Mouse (Mus musculus): ENCODE data around the gene Phf13.

The Phf13 gene

GRCm38 (mm10) chr4:152012109-152012508, 16.1 kb upstream of the Phf13 start:
- no peak for DNase-seq

DNA sequence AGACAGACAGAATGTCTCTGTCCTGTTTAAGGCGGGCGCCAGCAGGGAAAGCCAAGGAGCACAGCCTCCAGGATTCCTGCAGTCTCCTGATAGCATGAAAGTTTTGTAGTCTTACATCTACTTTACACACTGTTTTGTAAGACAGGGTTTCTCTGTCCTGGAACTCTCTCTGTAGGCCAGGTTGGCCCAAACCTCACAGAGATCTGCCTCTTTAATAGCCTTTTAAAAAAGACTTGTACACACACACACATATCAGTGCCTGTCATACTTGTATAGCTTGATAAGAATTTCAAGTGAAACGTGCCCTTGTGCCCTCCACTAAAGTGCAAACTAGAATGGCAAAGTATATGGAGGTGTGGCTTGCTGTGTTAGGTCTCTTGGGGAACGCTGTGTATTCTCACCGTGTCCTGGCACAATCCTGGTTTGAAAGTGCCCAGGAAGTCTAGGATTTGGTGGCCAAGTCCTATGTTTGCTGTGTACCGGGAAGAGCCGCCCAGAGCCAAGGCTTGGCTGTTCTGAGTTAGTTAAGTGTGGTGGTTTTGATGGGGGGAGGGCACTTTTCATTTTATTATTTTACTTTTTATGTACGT, 15.2 kb upstream of the Phf13 start:
- no peak for DNase-seq

DNA sequence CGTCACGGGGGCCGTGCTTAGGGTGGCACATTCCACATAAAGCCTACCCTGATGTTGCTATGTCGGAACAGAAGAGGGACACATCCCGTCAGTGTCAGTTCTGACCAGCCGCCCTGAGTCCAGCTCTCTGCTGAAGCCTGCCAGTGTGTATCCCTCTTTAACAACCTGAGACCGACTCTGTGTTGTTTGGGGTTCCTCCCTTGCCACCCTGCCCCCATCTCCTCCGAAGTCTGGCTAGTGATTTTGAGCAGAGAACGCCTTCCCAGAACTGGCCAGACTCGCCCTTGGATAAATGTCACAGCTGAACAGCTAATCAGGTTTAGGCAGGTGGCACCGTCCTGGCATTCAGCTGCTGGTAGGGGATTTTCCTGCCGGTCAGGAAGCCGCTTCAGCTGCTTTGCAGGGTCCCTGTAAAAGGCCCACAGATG, 14.7 kb upstream of the Phf13 start:
- peak in 1 of 2 experiments; percentile 53 for DNase-seq

- DNase-seq, result no peak
Observed at GRCm38 (mm10) chr4:152010091-152010706, 14.1 kb upstream of the Phf13 start.

GRCm38 (mm10) chr4:152009076-152010051, 13.3 kb upstream of the Phf13 start:
- DNase-seq, result peak; percentile 67 to 81

DNA sequence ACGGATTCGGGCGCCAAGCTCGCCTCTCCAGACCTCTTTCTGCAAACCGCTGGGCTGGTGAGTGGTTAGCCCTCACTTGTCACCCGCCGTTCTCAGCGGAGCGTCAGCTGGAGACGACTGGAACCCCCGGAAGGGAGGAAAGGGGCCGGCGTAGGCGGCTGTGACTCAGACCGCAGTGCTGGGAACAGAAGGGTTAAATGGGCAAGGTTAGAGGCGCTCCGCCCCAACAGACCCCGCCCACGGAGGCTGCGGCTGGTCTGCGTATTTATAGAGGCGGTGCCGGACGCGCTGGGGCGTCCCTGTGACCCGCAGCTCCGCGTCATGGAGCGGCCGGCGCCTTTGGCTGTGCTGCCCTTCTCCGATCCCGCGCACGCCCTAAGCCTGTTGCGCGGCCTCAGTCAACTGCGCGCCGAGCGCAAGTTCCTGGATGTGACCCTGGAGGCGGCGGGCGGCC, 12.6 kb upstream of the Phf13 start, which contains the start of gene Klhl21:
TSS of gene Klhl21 (plus strand) at position 182 of the 454 bp plus-strand sequence.
- peak; percentile 94 to 95 for DNase-seq

- DNase-seq, result no peak
Observed at GRCm38 (mm10) chr4:152008148-152008500, 12.1 kb upstream of the Phf13 start.

DNA sequence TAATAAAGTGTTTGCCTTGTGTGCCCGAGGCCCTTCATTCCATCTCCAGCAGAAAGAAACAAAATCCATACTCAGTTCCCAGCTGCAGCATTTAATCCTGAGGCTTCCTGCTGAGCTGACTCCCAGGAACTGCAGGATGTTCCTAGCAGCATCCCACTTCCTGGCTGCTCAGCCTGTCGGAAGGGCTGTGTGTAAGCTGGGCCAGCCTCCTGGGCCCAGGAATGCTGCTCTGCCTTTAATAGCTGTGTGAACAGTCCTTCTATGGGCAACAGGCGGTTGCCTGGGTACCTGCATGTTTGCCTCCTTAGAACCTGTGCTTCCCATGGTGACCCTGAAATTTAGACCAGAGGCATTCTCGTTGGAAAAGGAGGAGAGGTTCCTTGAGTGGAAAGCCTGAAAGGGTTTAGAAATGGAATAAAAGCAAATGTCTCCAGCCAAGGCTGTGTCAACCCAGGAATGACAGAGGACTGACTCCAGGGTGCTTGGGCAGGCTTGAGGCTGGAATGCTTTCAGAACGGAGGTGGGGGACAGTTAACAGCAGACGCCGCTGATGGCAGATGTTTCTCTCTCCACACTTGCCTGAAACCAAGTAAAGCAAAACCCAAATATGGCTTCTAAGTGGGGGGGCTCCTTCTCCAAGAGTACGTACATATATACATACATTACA, 11.6 kb upstream of the Phf13 start:
- DNase-seq, result peak in 1 of 2 experiments; percentile 26

DNA sequence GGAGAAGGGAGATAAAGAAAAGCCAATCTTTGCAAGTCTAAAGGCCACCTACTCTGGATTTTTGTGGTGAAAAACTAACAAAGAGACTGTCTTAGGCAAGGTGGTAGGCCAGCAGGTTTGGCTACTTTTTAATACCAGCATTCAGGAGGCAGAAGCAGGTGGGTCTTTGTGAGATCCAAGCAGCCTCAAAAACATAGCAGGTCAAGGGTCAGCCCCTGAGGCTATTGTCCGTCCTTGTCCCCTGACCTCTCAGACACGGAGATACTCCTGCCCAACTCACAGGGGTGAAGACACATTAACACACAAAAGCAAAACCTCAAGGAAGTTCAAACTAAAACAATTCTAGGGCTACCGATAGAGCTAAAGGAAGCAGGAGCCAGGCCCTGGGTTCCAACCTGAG, 10.8 kb upstream of the Phf13 start:
- no peak for DNase-seq

DNA sequence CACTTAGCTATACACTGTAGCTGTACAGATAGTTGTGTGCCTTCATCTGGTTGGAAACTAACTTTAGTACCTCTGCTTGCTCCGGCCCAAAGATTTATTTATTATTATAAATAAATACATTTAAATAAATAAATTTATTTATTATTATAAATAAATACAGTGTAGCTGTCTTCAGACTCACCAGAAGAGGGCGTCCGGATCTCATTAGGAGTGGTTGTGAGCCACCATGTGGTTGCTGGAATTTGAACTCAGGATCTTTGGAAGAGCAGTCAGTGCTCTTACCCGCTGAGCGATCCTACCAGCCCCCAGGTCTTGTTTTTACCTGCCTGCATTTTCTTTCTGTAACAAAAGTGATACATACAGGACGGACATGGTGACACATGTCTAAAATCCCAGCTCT, 10.1 kb upstream of the Phf13 start:
- DNase-seq, result peak in 1 of 2 experiments; percentile 37

GRCm38 (mm10) chr4:152002063-152002462, 6.0 kb upstream of the Phf13 start:
- no peak for DNase-seq

DNA sequence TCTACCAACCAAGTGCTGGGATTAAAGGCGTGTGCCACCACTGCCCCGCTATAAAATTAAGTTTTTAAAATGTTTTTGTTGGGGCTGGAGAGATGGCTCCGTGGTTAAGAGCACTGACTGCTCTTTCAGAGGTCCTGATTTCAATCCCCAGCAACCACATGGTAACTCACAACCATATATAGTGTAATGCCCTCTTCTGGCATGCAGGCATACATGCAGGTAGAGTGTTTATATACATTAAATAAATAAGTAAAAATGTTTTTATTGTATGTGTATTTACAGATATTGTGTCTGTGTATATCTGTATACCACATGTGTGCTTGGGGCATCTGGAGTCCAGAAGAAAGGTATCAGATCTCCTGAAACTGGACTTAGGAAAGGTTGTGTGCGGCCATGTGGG, 5.3 kb upstream of the Phf13 start:
- DNase-seq, result no peak

GRCm38 (mm10) chr4:152000906-152001305, 4.8 kb upstream of the Phf13 start:
- no peak for DNase-seq

DNA sequence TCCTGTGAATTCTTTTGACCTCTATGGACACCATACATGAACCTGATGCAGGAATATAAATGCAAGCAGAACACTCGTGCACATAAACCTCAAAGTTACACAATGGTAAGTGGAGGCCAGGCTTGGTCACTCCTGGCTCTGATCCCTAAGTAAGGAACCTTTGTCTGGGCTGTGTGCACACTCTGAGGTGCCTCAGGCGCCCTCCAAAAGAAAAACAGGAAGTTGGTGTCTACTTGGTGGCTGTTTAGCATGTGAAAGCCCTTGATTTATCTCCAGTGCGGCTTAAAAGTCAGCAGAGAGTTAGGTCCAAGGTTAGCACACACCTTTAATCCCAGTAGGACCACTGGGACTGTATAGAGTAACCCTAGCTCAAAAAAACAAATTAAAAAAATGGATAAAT, 3.4 kb upstream of the Phf13 start:
- DNase-seq, result no peak

DNA sequence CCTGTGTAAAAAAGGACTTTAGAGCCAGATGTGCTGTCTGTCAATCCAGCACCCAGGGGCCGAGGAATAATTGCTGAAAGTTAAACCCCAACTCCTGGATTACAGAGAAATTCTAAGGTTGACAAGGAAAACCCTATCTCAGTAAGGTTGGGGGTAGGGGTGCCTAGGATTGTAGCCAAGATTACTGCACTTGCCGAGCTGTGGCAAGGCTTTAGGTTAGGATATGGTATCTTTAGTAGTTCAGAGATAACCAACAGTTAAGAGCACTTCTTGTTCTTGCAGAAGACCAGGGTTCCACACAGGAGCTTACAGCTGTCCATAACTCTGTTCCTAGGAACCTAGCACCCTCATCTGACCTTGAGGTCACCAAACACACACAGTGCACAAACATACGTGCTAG, 1.6 kb upstream of the Phf13 start:
- no peak for DNase-seq

DNA sequence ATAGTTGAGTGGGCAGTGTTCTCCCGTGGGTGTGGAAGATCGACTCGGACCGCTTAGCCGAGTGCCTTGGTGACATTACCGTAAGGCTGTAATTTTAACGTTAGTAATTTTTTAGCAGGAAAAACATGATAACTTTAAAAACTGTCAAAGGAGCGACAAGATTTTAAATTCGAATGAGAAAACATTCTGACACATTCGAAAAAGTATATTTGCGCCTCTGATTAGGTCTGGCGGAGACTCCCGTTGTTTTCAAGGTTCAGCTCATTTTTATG, 829 bp upstream of the Phf13 start:
- no peak for DNase-seq

- peak in 1 of 2 experiments; percentile 68 for DNase-seq
Observed at GRCm38 (mm10) chr4:151995371-151996172, 486 bp downstream of the Phf13 start.

DNA sequence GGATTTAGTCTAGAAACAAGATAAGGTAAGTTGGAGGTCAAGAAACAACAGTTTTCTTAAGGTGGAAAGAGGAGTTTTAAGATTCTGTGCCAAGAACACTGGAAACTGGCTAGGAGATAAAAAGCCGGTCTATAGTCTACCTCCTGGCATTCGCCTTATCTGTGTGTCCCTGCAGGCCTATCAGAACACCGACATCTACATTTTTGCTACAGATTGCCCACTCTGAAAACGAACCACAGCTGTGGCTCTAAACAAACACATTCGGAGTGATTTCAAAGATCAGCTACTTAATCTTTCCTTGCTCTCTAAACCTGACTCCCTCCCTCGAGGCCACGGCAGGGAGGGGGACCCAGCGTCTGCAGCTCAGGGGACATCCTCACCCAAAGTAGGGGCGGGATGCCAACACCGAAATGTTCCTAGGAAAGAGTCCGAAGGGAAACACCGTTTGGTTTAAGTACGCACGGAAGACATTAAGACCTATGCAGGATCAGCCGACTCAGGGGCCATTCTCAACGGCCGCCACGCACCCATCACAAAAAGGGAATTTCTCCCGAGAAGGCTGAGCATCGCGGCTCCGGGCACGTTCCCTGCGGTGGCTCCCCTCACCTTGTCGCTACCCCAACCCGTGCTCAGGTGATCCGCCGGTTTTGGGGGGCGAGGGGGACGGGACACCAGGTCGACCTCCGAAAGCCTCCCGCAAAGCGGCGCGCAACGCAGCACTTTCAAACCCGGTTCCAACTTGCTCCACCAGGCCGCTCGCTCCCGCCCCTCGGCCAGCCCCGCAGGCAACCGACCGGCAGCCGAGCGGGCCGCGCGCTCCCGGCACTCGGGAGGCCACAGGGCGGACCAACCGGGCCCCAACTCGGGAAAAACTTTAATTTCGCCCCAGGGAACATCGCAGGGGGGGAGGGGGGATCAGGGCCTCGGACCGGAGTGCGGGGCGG, 1.6 kb downstream of the Phf13 start:
- peak; percentile 51 to 62 for DNase-seq

- DNase-seq, result no peak
Observed at GRCm38 (mm10) chr4:151993035-151993434, 3.0 kb downstream of the Phf13 start.

DNA sequence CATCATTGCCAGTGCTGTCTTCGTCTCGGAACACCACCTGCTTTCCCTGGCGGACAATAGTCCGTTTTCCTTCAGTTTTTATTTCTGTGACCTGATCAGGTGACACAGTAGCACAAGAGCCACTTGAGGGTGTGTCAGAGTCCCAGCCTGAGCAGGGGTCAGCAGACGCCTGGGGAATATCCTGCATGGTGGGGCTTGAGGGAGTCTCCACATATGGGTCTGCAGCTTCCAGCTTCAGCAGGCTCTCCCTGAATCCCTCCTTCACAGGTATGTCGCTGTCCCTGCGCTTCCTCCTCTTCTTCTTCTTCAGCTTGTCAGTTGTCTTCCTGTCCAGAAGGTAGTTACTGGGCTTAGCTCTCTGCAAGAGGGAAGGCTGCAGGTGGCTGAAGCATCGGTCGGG, 4.0 kb downstream of the Phf13 start:
- no peak for DNase-seq

DNA sequence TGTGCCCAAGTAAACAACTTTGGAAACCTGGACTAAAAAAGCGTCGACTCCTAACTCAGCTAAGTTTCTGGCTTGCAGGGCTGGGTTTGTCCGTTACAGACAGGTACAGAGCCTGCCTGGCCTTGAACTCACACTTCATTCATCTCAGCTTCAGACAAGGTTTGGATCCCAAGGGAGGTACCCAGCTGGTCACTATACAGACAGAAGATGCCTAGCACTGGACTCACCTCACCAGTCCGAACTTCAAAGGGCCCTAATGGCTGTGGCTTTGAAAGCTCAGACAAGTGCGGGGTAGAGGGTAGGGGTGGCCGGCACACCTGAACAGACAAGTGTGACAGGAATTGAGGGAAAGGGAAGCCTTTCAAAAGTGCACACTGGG, 7.0 kb downstream of the Phf13 start:
- DNase-seq, result no peak
